Mouse (Mus musculus) T-helper 2 cell (primary cell): ENCODE results near the gene 4932414N04Rik.
"Not testable (repeated sequence)": the region's sequence is repeated elsewhere in the genome, so short reads cannot be mapped to it uniquely, and the experiment has no call there.

Experiments used
- in situ Hi-C: fragments of 300-600 bp; cut with MboI, MseI; formaldehyde crosslinking; loops from one replicate; pipeline ENCODE4 v1.15.1; 2025; ENCODE audit warnings: high pct_unique_total_duplicates

The 4932414N04Rik gene

DNA sequence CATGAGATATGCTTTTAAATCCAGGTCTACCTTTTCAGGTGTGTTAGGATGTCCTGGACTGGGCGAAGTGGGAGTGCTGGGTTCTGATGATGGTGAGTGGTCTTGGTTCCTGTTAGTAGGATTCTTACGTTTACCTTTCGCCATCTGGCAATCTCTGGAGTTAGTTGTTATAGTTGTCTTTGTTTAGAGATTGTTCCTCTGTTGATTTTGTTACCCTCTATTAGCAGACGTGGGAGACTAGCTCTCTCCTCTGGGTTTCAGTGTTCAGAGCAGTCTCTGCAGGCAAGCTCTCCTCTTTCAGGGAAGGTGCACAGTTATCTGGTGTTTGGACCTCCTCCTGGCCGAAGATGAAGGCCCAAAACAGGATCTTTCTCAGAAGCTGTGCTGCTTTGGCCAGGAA, at the start of gene 4932414N04Rik:
4932414N04Rik (plus strand) TSS at position 301 of the 400 bp plus-strand sequence.
- in situ Hi-C loops = not testable (repeated sequence)

DNA sequence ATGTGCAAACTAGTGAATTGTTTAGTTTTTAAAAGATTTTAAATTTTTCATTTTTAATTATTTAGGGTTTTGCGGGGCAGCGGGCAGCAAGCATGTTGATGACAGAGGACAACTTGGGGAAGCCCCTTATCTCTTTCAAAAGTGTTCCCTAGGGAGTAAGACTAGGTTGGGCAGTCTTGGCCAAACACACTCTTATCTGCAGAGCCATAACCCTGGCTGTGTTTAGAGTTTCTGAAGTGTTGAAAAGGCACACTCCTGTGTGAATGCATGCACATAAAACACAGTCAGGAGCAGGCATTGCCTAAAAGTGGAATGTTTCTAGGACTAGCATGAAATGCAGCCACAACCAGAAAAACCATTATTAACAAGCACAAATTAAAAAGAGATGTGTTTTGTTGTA, 75.9 kb downstream of the 4932414N04Rik start:
- in situ Hi-C loops = no loop called here

- in situ Hi-C loops = no loop called here
Observed at GRCm38 (mm10) chr2:68739772-68740739, 83.8 kb downstream of the 4932414N04Rik start.

GRCm38 (mm10) chr2:68744599-68744998, 88.3 kb downstream of the 4932414N04Rik start:
- in situ Hi-C loops = no loop called here

GRCm38 (mm10) chr2:68756179-68756578, 99.9 kb downstream of the 4932414N04Rik start:
- in situ Hi-C loops = no loop called here

DNA sequence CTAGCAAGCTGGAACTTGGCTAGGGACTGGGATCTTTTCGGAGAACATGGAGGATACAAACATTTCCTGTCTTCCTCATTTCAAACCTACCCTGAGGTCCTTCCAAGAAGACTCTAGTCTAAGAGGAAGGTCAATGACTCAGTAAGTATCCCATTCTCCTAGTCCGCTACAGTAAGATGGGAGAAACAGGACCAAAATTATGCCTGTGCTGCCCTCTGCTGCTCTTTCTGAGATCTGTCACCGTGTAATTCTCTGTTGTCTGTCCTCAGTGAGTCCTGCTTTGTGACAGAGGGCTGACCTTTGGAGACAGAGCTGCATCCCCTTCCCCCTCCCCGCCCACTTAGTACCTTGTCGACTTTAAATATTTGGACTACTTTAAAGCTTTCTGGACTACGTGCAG, 100.5 kb downstream of the 4932414N04Rik start:
- in situ Hi-C loops = no loop called here

GRCm38 (mm10) chr2:68765371-68765770, 109.1 kb downstream of the 4932414N04Rik start:
- in situ Hi-C loops = no loop called here

DNA sequence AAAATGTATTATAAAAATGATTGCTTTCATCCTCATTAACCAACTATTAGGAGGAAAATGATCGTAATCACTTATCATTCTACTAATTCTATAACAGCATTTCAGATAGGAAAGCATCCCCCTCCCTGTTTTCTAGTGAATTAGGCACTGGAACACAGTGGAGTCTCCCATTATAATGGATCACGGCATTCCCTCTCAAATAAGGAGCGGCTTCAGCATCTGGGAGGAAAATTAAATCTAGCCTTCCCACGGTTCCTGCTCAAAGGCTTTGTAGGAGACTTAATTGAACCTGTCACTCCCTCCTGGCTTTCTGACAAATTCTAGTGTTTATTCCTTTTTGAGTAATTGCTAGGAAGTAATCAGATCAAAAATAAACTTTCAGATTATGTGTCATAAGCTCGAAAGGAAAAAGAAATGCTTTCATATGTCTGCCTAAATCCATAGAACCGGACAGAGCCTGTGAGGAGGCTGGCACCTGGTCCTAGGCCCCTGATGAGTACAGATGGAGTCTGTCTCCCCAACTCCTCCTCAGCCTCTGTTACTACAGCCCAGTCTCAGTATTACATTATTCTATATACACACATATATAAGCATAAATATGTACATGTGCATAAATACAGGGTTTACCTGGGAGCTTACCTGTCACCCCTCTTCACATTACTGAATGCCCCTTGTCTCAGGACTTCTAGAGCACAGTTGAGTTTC, 111.1 kb downstream of the 4932414N04Rik start:
- in situ Hi-C loops = no loop called here

DNA sequence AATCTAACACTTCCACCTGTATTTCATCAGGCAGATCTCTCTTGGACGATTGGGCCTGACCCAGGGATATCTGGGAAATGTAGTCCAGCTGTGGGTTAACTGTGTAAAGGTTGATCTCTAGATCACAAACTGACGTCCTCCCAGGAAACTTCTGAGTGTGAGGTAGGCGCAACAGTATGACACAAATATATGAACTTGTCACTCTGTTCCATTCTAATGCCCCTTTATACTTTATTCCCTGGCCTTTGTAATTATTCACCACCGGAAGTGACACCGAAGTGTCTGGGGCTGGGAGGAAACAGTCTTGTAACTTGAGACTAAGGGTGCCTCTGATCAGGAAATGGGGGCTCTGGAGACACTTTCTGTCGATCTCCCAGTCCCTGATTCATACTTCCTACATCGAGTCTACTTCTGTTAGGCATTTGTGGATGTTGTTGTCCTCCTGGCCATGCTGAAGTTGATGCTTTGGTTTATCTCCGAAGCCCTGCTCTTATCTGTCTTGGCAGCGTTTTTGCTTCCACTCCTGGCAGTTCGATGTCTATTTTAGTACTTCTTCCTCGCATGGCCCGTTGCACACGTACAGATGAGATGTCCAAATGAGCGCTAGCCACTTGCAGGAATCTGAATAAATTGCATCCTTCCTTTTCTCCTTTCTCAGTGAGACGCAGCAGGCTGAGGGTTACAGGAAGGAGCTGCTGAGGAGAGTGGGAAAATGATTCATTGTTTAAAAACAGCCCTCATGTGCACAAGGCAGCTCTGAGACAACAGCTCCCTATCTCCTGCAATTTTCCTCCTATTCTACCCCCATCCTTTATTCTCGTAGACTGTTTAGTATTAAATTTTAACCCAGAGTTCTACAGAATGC, 126.2 kb downstream of the 4932414N04Rik start:
- in situ Hi-C loops = no loop called here

- in situ Hi-C loops = not testable (repeated sequence)
Observed at GRCm38 (mm10) chr2:68783664-68784063, 127.4 kb downstream of the 4932414N04Rik start.

DNA sequence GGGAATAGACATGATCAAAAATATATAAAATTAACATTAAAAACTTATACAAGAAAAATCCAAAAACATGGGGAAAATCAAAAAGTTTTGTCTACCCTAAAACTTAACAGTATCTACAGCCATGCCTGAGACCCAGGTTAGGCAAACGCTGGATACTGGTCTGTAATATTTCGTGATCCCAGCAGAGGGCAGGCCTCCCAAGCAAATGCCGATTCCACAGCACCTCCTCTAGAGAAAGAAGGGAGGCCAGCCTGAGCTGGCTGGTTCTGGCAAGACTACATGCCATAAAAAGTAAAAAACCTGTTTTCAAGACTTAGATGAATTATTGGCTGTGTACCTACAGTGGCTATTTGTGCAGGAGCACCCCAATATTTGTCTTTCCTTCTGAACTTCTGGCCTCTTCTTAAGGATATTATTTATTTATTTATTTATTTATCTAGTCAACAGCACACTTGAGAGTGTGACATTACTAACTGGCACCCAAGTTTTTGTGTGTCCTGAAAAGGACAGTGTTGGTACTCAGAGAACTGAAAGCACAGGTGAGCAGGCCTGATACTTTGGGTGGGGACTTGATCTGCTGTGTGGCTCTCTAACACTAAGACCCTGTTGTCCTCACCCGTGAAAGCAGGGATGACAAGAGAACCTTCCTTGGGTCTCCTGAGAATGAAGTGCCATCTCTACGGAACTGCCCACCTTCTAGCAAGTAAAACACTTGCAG, 128.6 kb downstream of the 4932414N04Rik start:
- in situ Hi-C loops = loop anchor here (5.0 kb wide), 3 partner anchors 262 to 647 kb away; no protein-coding TSS in a partner anchor

DNA sequence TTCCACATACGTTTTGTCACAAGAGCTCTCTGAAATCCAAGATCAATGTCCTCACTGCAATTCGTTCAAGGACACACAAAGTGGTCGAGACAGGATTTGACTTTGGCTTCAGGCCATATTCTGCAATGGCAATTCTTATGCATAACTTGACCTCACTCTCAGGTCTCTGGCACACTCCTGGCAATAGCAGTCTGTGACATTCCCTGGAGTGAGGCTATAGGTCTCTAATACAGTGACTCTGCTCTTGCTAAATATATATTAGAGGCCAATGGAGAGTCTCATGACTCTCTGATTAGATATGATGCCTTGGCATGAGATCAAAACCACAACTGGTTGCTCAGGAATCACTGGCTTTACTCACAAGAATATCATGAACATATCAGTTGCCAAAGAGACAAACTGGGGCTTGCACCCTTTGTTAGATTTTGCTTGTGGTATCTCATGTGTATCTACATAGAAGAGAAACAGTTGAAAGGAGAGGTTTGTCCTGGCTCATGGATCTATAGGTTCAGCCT, 130.9 kb downstream of the 4932414N04Rik start:
- in situ Hi-C loops = loop anchor here (5.0 kb wide), 3 partner anchors 260 to 645 kb away; no protein-coding TSS in a partner anchor

- in situ Hi-C loops = no loop called here
Observed at GRCm38 (mm10) chr2:68792296-68792695, 136.0 kb downstream of the 4932414N04Rik start.

- in situ Hi-C loops = no loop called here
Observed at GRCm38 (mm10) chr2:68793472-68793871, 137.2 kb downstream of the 4932414N04Rik start.

DNA sequence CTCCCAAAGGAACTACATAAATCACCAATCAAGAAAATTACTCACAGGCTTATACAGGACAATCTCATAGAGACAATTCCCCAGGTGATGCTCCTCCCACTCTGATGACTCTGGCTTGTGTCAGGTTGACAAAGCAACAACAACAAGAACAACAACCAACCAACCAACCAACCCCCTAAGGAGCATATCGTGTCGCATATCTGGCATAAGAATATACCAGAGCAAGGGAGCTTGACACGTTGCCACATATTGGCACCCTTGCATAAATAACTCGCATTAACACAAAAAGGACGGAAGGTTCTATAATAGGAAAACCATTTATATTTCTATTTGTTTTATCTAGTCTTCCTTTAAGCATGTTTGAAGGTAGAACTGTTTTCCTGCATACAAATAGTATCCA, 137.9 kb downstream of the 4932414N04Rik start:
- in situ Hi-C loops = no loop called here

- in situ Hi-C loops = no loop called here
Observed at GRCm38 (mm10) chr2:68794616-68795015, 138.3 kb downstream of the 4932414N04Rik start.

DNA sequence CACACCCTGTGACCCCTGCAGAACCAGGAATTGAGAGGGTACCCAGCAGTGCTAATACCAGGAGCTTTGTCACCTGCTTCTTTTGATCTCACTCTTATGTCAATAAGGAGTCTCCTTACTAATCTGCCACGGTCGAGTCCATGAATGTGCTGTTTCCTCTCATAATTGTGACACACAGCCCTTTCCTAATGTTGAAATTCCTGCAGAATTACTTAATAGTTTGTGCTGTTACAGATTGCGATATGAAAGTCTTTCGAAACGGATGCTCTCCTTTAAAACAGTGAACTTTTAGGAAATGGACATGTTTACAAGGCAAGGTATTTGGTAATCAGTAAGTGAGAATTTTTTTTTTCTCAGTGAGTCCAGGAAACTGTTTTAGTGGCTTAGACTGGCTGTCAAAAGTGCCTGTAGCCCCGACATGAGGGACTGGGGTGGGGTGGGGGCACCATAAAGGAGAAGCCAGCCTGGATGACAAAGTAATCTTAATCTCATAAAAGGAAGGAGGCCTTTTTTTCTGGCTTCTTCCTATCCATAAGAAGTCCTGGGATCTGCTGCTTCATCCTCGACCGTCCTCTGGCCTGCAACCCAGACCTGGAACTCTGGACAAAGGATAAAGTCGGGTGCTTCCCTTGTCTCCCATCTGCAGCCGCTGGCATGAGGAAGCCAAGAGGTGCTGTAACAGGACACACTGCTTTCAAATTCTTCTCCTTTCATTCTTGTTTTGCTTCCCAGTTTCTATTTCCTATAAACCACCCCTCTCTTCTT, 139.9 kb downstream of the 4932414N04Rik start:
- in situ Hi-C loops = no loop called here

GRCm38 (mm10) chr2:68797106-68797505, 140.8 kb downstream of the 4932414N04Rik start:
- in situ Hi-C loops = no loop called here
